Mouse (Mus musculus) intestine, postnatal 0 days (tissue): Measurements from ENCODE around the gene Car11. TPM values are rescaled to one million over a fixed set of nuclear protein-coding genes. Genes with fewer than 3 reads are reported as not detected.

Source experiments
- ATAC-seq: fragments of 200-750 bp; cut with Nextera tagmentation; 2 replicates; pipeline ENCODE4 v1.8.0; 2017; ENCODE audit warnings: mild to moderate bottlenecking, moderate TSS enrichment, moderate library complexity
- H3K27ac ChIP-seq: fragments of 300-500 bp; sonication (generic); 2 replicates; pipeline ENCODE4 v1.5.1; 2014; ENCODE audit warnings: mild to moderate bottlenecking, low read depth, low read length, moderate library complexity
- H3K27me3 ChIP-seq: fragments of 300-500 bp; sonication (generic); replicated peaks from 2 replicates; pipeline ENCODE4 v1.6.1; 2014; ENCODE audit warnings: low read length, mixed read lengths; ENCODE audit not compliant: control insufficient read depth, insufficient read depth
- H3K36me3 ChIP-seq: fragments of 300-500 bp; sonication (generic); 2 replicates; pipeline ENCODE4 v1.6.1; 2014; ENCODE audit warnings: mild to moderate bottlenecking, moderate library complexity; ENCODE audit not compliant: control insufficient read depth, insufficient read depth
- H3K4me1 ChIP-seq: fragments of 300-500 bp; sonication (generic); replicated peaks from 2 replicates; pipeline ENCODE4 v1.6.1; 2014; ENCODE audit warnings: antibody characterized with exemption, low read length, mixed read lengths; ENCODE audit not compliant: control insufficient read depth, insufficient read depth
- H3K4me2 ChIP-seq: fragments of 300-500 bp; sonication (generic); replicated peaks from 2 replicates; pipeline ENCODE4 v1.6.1; 2014; ENCODE audit warnings: low read depth, mild to moderate bottlenecking, moderate library complexity
- H3K4me3 ChIP-seq: fragments of 300-500 bp; sonication (generic); 2 replicates; pipeline ENCODE4 v1.5.1; 2014; ENCODE audit warnings: low read depth, low read length
- H3K9ac ChIP-seq: fragments of 300-500 bp; sonication (generic); 2 replicates; pipeline ENCODE4 v1.6.1; 2014; ENCODE audit warnings: mild to moderate bottlenecking, low read depth, low read length
- H3K9me3 ChIP-seq: fragments of 300-500 bp; sonication (generic); 2 replicates; pipeline ENCODE4 v1.6.1; 2016; ENCODE audit warnings: mixed run types; ENCODE audit not compliant: control insufficient read depth
- CTCF ChIP-seq: sonication (generic); IDR thresholded peaks from 2 replicates; pipeline ENCODE4 v1.5.1; 2016; ENCODE audit warnings: low read depth, mild to moderate bottlenecking, control low read depth, antibody characterized with exemption, moderate library complexity
- WGBS: fragments of 180-500 bp; shearing (Covaris S2); extraction: QIAGEN DNeasy Blood & Tissue Kit; methylation state at CpG from one replicate; pipeline ENCODE4 v1.1.7; 2014; 5-methylcytosine and 5-hydroxymethylcytosine counted together
- polyA plus RNA-seq: library from polyadenylated mRNA; unstranded; fragments of >200 nt; fragmentation: Nextera tagmentation; extraction: Ambion mirVana; gene quantifications from 2 replicates; pipeline ENCODE4 v1.2.1, GENCODE M21; 2015

Gene Car11
- polyA plus RNA-seq, 1 experiment from 2014 or later, result 2.7 TPM

DNA sequence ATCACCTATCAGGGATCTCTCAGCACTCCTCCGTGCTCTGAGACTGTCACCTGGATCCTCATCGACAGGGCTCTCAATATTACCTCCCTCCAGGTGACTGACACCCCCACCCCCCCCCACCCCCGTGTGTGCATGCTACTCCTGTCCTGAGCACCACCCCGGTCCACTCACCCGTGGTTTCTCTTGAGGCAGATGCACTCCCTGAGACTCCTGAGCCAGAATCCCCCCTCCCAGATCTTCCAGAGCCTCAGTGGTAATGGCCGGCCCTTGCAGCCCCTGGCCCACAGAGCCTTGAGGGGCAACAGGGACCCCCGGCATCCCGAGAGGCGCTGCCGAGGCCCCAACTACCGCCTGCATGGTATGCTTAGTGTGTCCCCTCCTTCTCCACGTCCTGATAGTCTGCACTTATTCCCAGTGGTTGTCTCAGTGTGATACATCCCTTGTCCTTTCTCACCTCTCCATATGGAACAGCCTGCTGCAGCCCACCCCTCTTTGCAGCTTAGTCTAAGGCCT, 3.9 kb downstream of the Car11 start:
- WGBS, result 46% methylated on average over 12 of the region's 12 CpGs
- Histone ChIP-seq H3K4me2 (peak overlapping the region; percentile 95), H3K9ac (peak overlapping the region; percentile 53; the same call in 1 of the 2 replicates), H3K27ac (0 out of 2 replicates have a peak overlapping the region, but pooled peaks have one; percentile 77), H3K4me1 (peaks cover 16% of the 10 kb centered on the region; the same call in 1 of the 2 replicates), H3K36me3 (no peaks in the 10 kb centered on the region), H3K4me3 (peak overlapping the region; percentile 56), H3K9me3 (no peaks in the 10 kb centered on the region), H3K27me3 (peaks cover 21% of the 10 kb centered on the region)
- no peak for ATAC-seq
- TF ChIP-seq CTCF, result no peak

DNA sequence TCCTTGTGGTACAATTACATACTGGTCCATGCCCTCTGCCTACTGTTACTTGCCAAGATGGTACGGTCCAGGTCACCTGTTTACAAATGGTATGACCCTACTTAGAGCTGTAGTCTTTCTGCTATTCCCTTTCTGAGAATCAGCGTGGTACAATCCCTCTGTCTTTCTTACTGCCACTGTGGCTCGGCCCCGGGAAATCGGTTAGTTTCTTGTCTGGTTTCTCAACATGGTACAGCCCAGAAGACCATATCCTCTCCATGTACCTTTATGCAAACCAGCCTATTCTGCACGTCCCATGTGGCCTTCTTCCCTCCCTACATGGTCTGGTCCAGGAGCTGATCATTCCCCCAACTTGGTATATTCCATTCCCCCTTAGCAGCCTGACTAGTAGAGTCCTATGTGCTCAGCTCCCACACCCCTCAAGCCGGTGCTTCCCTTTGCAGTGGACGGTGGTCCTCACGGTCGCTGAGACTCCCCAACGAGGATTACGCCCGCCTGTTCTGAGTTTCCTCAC, 4.5 kb downstream of the Car11 start:
- peak; percentile 42 for ATAC-seq
- peaks cover 16% of the 10 kb centered on the region for H3K27me3 ChIP-seq
- H3K36me3 ChIP-seq, result no peaks in the 10 kb centered on the region
- H3K9ac ChIP-seq, result peak overlapping the region; percentile 53
- 0% methylated on average over 13 of the region's 13 CpGs for WGBS
- peak overlapping the region; percentile 95 for H3K4me2 ChIP-seq
- H3K4me3 ChIP-seq, result peak overlapping the region; percentile 56
- H3K9me3 ChIP-seq, result no peaks in the 10 kb centered on the region
- H3K4me1 ChIP-seq, result peaks cover 21% of the 10 kb centered on the region; the same call in 1 of the 2 replicates
- TF ChIP-seq CTCF, result no peak
- peak overlapping the region; percentile 77; the same call in 1 of the 2 replicates for H3K27ac ChIP-seq

DNA sequence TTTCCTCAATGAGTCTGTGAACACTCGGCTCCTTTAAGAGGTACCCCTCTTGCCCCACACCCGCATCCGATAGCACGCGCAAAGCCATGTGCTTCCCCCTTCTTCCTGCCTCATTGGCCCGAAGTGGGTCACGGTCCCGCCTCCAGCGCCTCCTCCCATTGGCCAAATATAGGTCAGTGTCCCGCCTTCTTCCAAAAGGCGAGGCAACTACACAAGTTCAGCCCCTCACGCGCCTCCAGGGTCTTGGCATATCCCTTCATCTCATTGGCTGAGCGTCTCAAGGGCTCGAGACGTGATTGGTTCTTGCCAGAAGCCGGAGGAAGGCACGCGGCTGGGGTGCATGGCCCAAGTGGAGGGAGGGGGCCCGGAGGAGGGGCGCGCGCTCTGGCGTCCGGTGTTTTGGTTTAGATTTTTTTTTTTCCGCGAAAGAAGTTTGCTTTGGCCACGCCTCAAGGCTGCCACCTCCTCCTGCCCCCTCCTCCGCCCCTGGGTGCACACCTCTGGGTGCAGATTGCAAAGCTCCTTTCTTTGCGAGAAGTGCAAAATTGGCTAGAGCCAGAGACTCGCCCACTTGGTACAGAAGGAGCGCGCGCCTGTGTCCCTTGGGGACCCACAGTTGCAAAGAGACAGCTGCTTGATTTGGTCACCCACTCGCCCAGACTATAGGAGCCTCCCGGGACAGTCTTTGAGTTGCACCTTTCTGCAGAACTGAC, 5.2 kb downstream of the Car11 start, which contains the start of gene Dbp:
Dbp (plus strand) TSS at position 359 of the 713 bp plus-strand sequence.
- WGBS, result 0% methylated on average over 36 of the region's 36 CpGs
- Histone ChIP-seq H3K27ac (peak within 1 kb of the TSS; percentile 98), H3K9me3 (no peaks in the 10 kb centered on the region), H3K4me3 (peak within 1 kb of the TSS; percentile 56), H3K36me3 (0 out of 2 replicates have a peak, but pooled peaks cover under 1% of the 10 kb centered on the region), H3K9ac (peak within 1 kb of the TSS; percentile 84), H3K4me2 (peak within 1 kb of the TSS; percentile 95), H3K27me3 (peaks cover 8% of the 10 kb centered on the region), H3K4me1 (peaks cover 28% of the 10 kb centered on the region)
- no peak for TF ChIP-seq CTCF
- ATAC-seq, result peak; percentile 48

DNA sequence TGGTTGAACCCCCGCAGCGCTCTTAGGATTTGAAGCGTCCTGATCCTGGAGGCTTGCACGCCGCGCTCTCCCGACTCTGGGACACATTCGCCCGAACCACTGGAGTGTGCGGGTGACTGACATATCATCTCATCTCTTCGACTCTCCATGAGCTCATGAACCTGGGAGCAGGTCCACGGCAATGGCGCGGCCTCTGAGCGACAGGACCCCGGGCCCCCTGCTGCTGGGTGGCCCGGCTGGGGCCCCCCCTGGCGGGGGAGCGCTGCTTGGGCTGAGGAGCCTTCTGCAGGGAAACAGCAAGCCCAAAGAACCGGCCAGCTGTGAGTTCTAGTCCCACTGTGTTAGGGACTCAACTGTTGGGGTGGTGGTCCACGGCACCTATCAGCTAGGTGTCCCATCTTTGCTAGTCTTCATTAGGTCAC, 5.8 kb downstream of the Car11 start:
- WGBS, result under 1% methylated on average over 21 of the region's 21 CpGs
- ATAC-seq, result no peak
- peak; percentile 38; the same call in 1 of the 2 replicates for TF ChIP-seq CTCF
- H3K4me2 ChIP-seq, result peak overlapping the region; percentile 95
- H3K36me3 ChIP-seq, result peaks cover 6% of the 10 kb centered on the region; the same call in 1 of the 2 replicates
- H3K9ac ChIP-seq, result peak overlapping the region; percentile 84
- H3K9me3 ChIP-seq, result no peaks in the 10 kb centered on the region
- peaks cover 2% of the 10 kb centered on the region; the same call in 1 of the 2 replicates for H3K27me3 ChIP-seq
- H3K27ac ChIP-seq, result peak overlapping the region; percentile 98
- peaks cover 31% of the 10 kb centered on the region for H3K4me1 ChIP-seq
- peak overlapping the region; percentile 56 for H3K4me3 ChIP-seq

DNA sequence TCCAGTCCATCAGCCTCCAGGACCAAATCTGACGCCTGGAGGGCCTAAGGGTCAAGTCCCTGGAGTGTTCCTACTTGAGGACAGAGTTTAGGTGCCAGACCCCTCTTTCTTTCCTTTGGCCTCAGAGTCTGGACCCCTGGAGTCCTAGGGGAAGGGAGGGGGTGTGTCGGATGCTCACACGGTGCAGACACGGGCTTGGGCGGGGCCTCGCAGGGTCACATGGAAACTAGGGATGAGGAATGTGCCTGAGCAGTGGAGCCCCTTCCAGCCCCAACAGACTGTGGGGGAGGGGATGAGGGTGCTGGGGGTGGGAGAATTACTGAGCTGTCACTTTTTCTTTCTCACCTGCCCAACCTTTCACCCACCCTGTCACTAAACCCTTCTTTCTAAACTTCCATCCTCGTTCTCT, 6.2 kb downstream of the Car11 start:
- no peak for TF ChIP-seq CTCF
- Histone ChIP-seq H3K36me3 (peaks cover 11% of the 10 kb centered on the region; the same call in 1 of the 2 replicates), H3K4me1 (peaks cover 31% of the 10 kb centered on the region), H3K27ac (peak overlapping the region; percentile 98), H3K4me3 (peak overlapping the region; percentile 56), H3K9me3 (no peaks in the 10 kb centered on the region), H3K4me2 (peak overlapping the region; percentile 95), H3K27me3 (no peaks in the 10 kb centered on the region), H3K9ac (peak overlapping the region; percentile 84)
- 1% methylated on average over 7 of the region's 7 CpGs for WGBS
- ATAC-seq, result no peak

DNA sequence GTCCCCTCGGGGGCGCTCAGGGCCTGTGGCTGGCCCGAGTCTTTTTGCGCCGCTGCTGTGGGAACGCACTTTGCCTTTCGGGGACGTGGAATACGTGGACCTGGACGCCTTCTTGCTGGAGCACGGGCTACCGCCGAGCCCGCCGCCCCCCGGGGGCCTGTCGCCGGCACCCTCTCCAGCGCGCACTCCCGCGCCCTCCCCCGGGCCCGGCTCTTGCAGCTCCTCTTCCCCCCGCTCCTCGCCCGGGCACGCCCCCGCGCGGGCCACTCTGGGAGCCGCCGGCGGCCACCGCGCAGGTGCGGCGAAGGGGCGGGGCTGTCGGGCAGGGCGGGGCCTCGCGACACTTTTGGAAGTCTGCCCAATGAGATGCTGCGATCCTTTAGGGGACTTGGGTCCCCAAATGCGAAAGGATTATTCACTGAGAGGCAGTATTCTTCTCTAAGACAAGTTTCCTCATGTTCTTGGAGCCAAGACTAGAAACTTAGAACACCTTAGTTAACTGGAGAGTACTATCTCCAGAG, 7.1 kb downstream of the Car11 start:
- peak overlapping the region; percentile 56 for H3K4me3 ChIP-seq
- TF ChIP-seq CTCF, result peak; percentile 29; the same call in 1 of the 2 replicates
- peak overlapping the region; percentile 95 for H3K4me2 ChIP-seq
- H3K27me3 ChIP-seq, result no peaks in the 10 kb centered on the region
- H3K36me3 ChIP-seq, result peaks cover 20% of the 10 kb centered on the region; the same call in 1 of the 2 replicates
- WGBS, result under 1% methylated on average over 41 of the region's 45 CpGs
- peak overlapping the region; percentile 98 for H3K27ac ChIP-seq
- H3K9me3 ChIP-seq, result no peaks in the 10 kb centered on the region
- ATAC-seq, result no peak
- peaks cover 31% of the 10 kb centered on the region for H3K4me1 ChIP-seq
- H3K9ac ChIP-seq, result peak overlapping the region; percentile 84
